Mouse (Mus musculus): ENCODE measurements around the gene Ppp4r3a.

DNA sequence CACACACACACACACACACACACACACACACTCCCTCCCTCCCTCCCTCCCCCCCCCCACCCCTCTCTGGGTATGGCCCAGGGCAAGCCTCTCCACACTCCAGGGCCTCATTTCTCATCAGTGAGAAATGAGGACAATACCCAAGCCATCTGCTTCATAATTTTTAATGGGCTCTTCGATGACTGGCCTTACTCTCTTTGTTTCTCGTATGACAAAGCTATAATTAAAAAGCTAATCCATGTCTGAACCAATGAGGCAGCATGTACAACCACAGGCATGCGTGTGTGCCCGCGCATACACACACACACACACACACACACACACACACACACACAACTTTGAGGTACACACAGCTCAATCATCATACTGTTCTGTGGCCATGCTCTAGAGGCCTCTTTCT is 78.5 kb downstream of the Ppp4r3a start:
- TF ChIP-seq CTCF (conservative IDR thresholded peaks at IDR 0.05 in 1 of 2, IDR thresholded peaks at IDR 0.05 in 1 of 2; ENCODE audit: low read depth in 2 of 2, low read length in 2 of 2) (no peak), E2F4 (IDR thresholded peaks at IDR 0.05; ENCODE audit: insufficient replicate concordance, low read depth, low read length) (no peak), CHD2 (IDR thresholded peaks at IDR 0.05; ENCODE audit: low read length) (no peak), MEF2A (IDR thresholded peaks at IDR 0.05; ENCODE audit: borderline replicate concordance, low read depth, low read length) (no peak), ZMIZ1 (IDR thresholded peaks at IDR 0.05; ENCODE audit: low read depth, low read length) (no peak), MXI1 (IDR thresholded peaks at IDR 0.05; ENCODE audit: low read depth, low read length) (no peak), POLR2AphosphoS2 (IDR thresholded peaks at IDR 0.05; ENCODE audit: low read depth, low read length) (no peak)
